Mouse (Mus musculus): ENCODE data around the gene Rdh16f1. TPM values are rescaled to one million over a fixed set of nuclear protein-coding genes. Genes with fewer than 3 reads are reported as not detected.
"Not testable (repeated sequence)": the region's sequence is repeated elsewhere in the genome, so short reads cannot be mapped to it uniquely, and the experiment has no call there.

Rdh16f1 gene
- polyA plus RNA-seq, 1 experiment: 0.29 TPM

DNA sequence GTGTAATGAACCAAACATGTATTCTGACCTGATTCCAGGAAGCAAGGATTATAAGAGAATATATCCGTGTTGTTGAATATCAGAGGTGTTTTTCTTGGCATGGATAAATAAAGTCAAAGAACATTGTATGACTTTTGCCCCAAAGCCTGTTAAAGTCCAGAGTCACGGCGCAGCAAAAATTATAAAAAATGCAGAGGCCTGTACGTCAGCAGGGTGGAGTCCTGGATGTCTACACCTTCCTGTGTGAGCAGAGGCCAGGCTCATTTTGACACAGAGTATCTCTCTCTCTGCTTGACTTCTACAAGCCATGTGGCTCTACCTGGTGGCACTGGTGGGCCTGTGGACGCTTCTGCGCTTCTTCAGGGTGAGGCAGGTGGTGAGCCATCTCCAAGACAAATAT, 41.3 kb downstream of the Rdh16f1 start, which contains the start of gene Rdh16:
TSS of gene Rdh16 (plus strand) at position 262 of the 400 bp plus-strand sequence.
- DNase-seq (ENCODE audit: low read depth): no peak
- no peak for TF ChIP-seq CTCF (IDR thresholded peaks at IDR 0.05; ENCODE audit: borderline replicate concordance, extremely low read depth, insufficient read depth, insufficient read length)
- no peak for TF ChIP-seq POLR2A (IDR thresholded peaks at IDR 0.05; ENCODE audit: borderline replicate concordance, extremely low read depth, insufficient read depth, insufficient read length, poor library complexity, severe bottlenecking)

DNA sequence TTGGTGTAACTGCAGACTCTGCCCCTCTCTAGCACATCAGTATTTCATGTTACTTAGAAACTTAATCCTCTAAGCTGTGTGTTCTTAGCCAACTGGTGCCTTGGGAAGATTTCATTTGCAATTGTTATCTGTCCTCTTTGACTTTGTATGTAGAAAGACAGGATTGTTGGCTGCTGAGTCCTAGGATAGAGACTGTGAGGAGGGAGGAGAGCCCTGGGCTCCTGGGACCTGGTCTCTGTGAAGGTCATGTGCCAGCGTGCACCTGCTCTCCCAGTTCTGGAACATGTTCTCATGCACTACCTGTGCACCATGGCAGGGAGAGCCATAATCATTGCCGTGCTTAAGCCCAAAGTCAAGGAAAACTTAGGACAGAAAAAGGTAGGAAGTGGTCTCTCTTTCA, 42.0 kb downstream of the Rdh16f1 start:
- TF ChIP-seq POLR2A (IDR thresholded peaks at IDR 0.05; ENCODE audit: borderline replicate concordance, extremely low read depth, insufficient read depth, insufficient read length, poor library complexity, severe bottlenecking): no peak
- TF ChIP-seq CTCF (IDR thresholded peaks at IDR 0.05; ENCODE audit: borderline replicate concordance, extremely low read depth, insufficient read depth, insufficient read length): no peak
- no peak for DNase-seq (ENCODE audit: low read depth)

DNA sequence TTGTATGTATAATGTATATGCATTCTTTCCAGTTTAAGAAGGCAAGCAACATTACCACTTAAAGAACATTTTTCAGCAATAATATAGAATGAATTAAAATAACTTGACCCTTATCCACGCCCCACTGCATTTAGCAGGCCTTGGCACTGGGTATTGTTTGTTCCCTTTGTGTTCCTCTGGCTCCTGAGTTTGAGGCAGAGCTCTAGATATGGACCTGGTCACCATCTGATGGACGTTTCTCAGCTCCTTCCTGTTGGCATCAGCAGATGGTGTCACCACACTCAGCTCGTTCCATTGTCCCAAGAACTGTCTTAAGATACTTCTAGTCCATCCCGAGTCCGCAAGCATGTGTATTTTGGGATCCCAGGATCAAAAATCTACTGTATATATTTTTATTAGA, 42.6 kb downstream of the Rdh16f1 start:
- no peak for TF ChIP-seq CTCF (IDR thresholded peaks at IDR 0.05; ENCODE audit: borderline replicate concordance, extremely low read depth, insufficient read depth, insufficient read length)
- TF ChIP-seq POLR2A (IDR thresholded peaks at IDR 0.05; ENCODE audit: borderline replicate concordance, extremely low read depth, insufficient read depth, insufficient read length, poor library complexity, severe bottlenecking): no peak

DNA sequence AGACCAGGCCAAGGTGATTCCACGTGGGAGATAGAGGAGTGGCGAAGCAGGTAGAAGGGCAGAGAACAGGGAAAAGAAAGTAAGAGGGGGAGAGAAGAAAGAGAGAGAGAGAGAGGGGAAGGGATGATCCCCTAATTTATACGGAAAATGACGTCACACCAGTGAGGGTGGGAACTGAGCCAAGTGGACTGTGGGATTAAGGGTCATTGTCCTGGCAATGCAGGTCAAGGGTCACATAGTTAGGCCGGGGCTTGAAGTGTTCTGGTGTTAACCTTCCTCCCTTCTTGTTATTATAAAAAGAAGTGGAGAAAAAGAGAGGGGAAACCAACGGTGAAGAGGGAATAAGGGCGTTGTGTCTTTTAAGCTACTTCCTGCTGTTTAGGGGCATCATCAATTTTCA, 44.8 kb downstream of the Rdh16f1 start:
- no peak for TF ChIP-seq CTCF (IDR thresholded peaks at IDR 0.05; ENCODE audit: borderline replicate concordance, extremely low read depth, insufficient read depth, insufficient read length)
- no peak for TF ChIP-seq POLR2A (IDR thresholded peaks at IDR 0.05; ENCODE audit: borderline replicate concordance, extremely low read depth, insufficient read depth, insufficient read length, poor library complexity, severe bottlenecking)
- DNase-seq (ENCODE audit: low read depth): no peak

More for the DNA sequence above, 42.6 kb downstream of the Rdh16f1 start:
- no peak for DNase-seq (ENCODE audit: low read depth)

DNA sequence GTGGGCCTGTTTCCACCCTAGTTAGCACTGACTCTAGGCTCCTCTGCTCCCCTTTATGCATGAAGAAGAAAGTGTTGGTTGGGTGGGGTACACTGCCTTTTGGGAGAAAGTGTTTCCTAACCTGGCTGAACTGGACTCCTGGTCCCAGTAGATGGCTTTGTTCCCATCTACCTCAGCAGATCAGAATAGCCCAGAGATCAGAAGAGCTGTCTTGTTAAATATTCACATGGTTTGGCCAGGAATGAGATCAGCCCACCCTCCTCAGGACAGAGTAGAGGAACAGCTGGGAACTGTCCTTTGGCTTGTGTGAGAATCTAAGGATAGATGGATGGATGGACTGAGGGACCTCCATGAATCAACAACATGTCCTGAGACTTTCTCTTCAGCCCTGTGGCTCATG, 56.3 kb downstream of the Rdh16f1 start:
- TF ChIP-seq CTCF (IDR thresholded peaks at IDR 0.05; ENCODE audit: borderline replicate concordance, extremely low read depth, insufficient read depth, insufficient read length) (no peak), POLR2A (IDR thresholded peaks at IDR 0.05; ENCODE audit: borderline replicate concordance, extremely low read depth, insufficient read depth, insufficient read length, poor library complexity, severe bottlenecking) (no peak)
- DNase-seq (ENCODE audit: low read depth): no peak

DNA sequence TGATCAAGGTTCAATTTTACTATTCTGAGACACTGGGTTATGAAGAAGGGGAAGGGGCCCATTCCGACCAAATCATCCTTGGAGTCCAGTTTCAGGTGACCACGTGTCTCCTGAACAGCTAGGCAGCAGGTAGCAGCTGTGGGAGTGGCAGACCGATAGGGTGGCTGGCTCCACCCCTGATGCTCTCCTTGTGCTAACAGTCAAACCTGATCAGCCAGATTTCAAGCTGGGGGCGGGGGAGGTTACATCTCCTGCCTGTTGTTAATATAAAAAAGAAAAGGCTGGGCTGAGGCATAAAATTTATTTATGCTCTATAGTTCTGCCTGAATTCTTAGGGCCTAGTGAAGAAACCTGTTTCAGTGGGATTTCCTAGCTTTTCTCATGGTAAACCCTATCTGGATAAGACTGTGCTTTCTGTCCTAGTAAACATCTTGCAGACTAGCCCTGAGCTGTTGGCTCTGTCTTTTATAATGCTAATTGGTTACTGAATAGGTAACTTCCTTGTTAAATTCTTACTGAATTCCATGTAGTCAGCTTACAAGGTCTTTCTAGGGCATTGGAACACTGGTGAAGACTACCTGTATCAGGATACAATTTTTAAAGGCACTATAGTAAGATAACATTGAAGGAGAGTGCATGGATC, 57.8 kb downstream of the Rdh16f1 start:
- DNase-seq (ENCODE audit: low read depth): not testable (repeated sequence)

DNA sequence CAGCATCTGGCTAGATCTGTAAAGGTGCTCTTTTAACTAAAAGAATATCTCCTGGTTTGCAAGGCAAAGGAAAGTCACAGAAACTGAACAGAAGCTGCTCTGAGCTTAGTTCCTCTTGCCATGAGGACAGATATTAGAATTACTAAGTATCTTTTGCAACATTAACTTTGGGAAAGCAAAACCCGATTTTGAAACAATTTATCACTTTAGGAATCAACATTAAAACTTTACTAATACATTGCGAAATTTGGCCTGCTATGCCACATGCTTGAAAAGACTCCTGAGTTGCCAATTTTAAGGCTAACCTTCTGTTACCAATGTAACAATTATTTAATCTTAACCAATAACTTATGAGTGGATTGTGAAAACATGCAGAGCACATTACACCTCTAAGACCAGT, 62.2 kb downstream of the Rdh16f1 start:
- DNase-seq (ENCODE audit: low read depth): not testable (repeated sequence)

DNA sequence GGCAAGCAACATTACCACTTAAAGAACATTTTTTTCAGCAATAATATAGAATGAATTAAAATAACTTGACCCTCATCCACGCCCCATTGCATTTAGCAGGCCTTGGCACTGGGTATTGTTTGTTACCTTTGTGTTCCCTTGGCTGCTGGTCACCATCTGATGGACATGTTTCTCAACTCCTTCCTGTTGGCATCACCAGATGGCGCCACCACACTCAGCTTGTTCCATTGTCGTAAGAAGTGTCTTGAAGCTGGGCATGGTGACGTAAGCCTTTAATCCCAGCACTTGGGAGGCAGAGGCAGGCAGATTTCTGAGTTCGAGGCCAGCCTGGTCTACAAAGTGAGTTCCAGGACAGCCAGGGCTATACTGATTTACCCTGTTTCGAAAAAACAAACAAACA, 65.8 kb downstream of the Rdh16f1 start:
- TF ChIP-seq POLR2A (IDR thresholded peaks at IDR 0.05; ENCODE audit: borderline replicate concordance, extremely low read depth, insufficient read depth, insufficient read length, poor library complexity, severe bottlenecking) (no peak), CTCF (IDR thresholded peaks at IDR 0.05; ENCODE audit: borderline replicate concordance, extremely low read depth, insufficient read depth, insufficient read length) (peak; percentile 23; the same call in 1 of the 2 replicates)
- DNase-seq (ENCODE audit: low read depth): peak; percentile 30

DNA sequence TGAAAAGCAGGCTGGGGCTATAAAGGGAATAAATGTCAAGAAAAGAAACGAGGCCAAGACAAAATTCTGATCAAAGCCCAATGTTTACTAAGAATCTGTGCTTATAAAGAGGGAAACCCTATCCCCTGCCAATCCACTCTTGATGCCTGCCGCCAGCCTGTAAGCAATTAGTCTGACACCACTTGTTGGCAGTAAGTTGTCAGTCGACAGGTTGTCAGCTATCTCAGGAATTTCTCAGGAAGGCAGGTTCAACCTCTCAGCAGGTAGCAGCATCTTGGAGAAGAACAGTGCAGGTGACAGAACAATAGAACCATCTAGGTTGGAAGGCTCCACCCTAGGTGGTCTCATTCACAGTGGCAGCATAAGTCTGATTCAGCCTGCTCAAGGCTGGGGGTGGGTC, 69.5 kb downstream of the Rdh16f1 start:
- TF ChIP-seq CTCF (IDR thresholded peaks at IDR 0.05; ENCODE audit: borderline replicate concordance, extremely low read depth, insufficient read depth, insufficient read length) (no peak), POLR2A (IDR thresholded peaks at IDR 0.05; ENCODE audit: borderline replicate concordance, extremely low read depth, insufficient read depth, insufficient read length, poor library complexity, severe bottlenecking) (no peak)
- peak; percentile 47 for DNase-seq (ENCODE audit: low read depth)

DNA sequence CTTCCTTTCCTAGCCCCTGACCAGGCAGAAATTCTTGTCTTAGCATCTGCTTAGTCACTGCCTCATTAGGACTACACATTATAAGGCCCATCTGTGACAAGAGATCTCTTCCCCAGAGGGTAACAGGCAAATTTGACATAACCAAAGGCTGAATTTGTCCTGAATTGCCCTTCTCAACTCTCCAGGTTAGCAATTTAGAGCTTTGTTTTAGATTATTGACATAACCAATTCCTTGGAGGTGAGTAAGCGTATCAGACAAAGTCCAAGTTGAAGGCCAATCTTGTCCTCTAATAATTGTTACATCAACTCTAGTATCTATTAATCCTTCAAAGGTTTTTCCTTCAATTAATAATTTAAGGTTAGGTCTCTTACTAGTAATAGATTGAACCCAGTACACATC, 74.6 kb downstream of the Rdh16f1 start:
- not testable (repeated sequence) for DNase-seq (ENCODE audit: low read depth)

DNA sequence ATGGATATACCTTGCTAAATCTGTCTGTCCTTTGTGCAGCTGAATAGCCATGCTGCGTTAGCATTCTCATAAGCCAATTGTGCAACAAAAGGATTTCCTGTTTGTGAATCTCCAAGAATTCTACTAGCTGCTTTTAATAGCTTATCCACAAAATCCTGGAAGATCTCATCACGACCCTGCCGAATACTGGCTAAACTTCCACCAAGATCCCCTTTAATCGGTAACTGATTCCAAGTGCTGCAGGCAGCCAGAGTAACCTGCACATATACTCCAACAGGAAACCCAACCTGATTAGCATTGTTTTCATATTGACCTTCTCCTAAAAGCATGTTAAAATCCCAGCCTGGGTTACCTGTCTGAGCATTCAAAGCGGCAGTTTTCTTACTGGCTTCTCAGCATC, 75.7 kb downstream of the Rdh16f1 start:
- DNase-seq (ENCODE audit: low read depth): no peak
- TF ChIP-seq POLR2A (IDR thresholded peaks at IDR 0.05; ENCODE audit: borderline replicate concordance, extremely low read depth, insufficient read depth, insufficient read length, poor library complexity, severe bottlenecking) (no peak), CTCF (IDR thresholded peaks at IDR 0.05; ENCODE audit: borderline replicate concordance, extremely low read depth, insufficient read depth, insufficient read length) (no peak)

DNA sequence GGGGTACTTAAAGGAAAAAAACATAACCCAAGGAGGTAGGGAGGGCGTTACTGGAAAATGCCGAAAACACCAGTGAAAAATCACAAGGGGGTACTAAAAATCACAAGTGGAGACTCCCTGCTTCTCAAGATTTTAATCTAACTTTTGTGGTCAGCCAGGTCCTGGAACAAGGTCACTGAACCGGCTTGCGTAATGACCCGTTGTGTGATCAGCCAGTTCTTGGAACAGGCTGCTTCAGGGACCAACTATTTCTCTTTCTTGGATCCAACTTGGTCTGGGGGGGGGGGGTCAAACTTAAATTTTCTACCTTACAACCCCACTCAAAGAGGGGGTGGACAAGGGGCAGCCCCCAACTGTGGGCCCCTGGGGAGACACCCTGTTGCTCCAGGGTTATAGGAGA, 78.2 kb downstream of the Rdh16f1 start:
- not testable (repeated sequence) for DNase-seq (ENCODE audit: low read depth)

DNA sequence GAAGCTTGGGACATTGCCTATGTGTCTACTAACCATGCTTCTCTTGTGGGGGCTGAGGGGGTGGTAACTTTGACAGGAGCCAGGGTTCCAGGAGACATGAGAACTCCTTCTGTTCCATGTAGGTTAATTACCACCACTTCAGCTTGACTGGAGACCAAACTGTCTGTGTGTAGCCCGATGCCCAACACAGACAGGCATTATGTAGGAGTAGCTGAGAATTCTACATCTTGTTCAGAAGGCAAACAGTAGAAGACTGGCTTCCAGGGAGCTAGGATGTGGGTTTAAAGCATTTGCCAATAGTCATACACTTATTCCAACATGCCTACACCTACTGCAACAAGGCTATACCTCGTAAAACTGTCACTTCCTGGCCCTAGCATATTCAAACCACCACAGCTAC, 79.0 kb downstream of the Rdh16f1 start:
- DNase-seq (ENCODE audit: low read depth): no peak
- TF ChIP-seq CTCF (IDR thresholded peaks at IDR 0.05; ENCODE audit: borderline replicate concordance, extremely low read depth, insufficient read depth, insufficient read length) (no peak), POLR2A (IDR thresholded peaks at IDR 0.05; ENCODE audit: borderline replicate concordance, extremely low read depth, insufficient read depth, insufficient read length, poor library complexity, severe bottlenecking) (no peak)
